Mouse (Mus musculus) layer of hippocampus, postnatal 25 days (tissue): ENCODE measurements at regions not wholly inside any gene's neighbourhood (a gene's known extent, or its start where the extent isn't known, plus 50 kb on each side); places are given as distances from the start of the nearest gene placed in this dataset.

ENCODE experiments used
- DNase-seq, 2 experiments: peaks; one replicate each; pipeline ENCODE4 v3.0.0; 2022; ENCODE audit warnings: mixed read lengths in 2 of 2, low spot score in 1 of 2; ENCODE audit errors: extremely low spot score in 1 of 2

DNA sequence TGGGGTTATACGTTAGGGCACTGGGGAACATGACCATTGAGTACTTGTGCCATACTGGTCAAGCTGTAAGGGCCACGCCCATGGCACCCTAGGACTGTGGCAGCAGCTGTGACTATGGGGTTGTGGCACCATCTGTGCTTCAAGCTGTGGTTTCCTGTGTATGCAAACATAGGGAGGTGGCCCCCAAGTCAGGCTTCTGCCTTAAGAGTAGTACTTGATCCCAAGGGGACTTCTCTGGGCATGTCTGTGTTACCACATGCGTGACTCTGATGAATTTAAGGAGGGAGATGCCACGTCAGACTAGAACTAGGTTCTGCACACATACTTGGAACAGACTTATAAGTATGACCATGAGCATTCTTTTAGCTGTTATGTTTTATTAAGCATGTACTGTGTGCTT lies 252.4 kb upstream of the N4bp1 start:
- DNase-seq = no peak

DNA sequence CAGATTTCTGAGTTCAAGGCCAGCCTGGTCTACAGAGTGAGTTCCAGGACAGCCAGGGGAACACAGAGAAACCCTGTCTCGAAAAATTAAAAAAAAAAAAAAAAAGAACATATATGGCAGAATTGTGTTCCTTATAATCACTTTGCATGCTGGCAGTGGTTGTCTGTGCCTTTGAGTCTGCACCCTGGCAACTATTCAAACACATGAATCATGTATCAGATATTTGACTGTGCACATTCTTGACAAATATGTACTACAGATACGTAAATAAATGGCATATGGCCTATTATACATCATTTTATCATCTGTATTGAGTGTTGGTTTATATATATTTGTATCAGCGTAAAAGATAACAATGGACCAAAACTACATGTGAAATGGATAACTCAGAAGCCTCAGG lies 246.7 kb upstream of the N4bp1 start:
- no peak for DNase-seq

DNA sequence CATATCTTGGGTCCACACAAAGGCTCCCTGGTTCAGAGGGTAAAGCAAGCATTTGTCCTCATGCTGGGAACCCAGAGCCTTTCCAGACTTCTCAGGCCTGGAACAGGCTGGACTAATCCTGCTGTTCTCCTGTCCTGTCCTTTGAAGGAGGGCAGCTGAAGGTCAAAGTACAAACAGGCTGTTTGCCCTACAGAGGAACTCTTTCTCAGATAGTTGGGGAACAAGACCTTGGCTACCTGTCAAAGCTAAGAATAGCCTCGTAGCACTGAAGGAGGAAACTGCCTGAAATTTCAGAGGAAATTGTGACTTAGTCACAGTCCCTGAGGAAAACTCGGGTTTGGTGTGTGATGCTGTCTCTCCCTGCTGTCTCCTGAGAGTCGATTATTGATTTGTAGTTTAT lies 245.6 kb upstream of the N4bp1 start:
- DNase-seq = no peak

DNA sequence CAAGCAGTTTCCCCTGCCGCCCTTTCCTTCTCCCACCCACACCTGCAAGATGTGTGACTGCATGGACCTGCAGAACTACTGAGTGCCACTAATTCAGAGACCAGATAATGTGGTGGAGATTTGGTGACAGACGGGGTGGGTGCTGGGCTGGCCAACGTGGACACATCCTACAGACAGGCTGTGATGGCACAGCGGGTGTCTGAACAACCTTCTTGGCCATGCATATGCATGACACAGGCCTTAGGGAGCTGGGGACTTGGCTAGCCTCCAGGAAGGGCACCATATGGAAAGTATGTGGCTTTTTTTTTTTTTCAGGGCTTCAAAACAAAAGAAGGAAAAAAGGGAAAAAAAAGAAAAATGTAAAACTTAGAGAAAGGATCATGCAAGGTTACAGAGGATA lies 243.5 kb upstream of the N4bp1 start:
- DNase-seq = no peak

DNA sequence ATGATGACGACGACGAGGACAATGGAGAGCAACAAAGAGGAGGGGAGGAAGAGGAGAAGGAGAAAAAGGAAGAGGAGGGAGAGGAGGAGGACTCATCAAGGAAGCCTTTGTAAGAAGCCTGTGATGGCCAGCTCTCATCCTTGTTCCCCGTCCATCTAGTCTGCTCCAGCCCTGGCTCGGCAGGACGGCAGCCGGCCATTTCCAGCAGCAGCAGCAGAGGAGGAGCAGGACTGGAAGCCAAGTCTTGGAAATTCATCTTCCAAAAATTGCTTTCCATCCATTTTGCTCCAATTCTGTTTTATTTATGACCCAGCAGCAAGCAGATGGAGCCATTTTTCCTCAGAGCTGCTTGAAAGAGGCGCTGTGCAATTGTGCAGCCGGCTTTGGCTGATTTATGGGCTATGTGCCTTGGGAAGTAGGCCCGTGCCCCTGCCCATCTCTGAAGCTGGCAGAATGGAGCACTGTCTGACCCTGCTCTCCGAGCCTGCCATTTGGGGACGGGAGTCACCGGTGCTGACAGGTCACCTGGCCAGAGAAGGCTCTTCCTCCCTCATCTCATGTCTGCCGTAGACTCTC lies 231.2 kb upstream of the N4bp1 start:
- DNase-seq = no peak

DNA sequence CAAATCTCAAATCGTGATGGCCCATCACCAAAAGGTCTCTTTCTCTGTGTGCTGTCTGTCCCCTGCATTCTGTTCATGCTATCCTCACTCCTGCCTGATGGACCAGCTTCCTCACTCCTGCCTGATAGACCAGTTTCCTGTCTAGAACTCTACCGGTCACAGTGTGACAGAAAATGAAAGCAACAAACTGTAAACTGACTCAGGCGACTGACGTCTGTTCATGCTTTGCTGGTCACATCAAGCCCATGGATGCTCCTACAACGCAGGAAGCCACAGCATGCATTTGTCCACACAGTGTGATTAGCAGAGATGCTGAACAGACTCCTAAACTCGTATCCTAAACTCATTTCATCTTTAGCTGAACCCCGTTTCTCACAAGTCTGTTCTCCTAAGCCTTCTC lies 227.3 kb upstream of the N4bp1 start:
- no peak for DNase-seq

DNA sequence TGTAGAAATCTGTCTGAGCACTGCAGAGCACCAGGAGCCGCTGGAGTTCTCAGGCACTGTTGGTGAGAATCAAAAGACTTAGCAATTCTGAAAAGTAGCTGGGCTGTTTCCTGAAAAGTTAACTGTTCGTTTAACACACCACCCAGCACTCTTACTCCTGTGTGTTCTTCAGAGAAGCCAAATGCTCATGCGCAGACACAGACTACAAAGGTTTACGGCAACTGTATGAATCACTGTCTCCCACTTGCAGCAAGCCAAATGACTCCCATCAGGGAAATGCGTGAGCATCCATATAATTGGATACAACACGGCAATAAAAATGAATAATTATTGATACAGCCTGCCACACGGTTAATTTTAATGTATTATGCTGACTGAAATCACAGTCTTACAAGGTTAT lies 220.0 kb upstream of the N4bp1 start:
- DNase-seq = no peak

DNA sequence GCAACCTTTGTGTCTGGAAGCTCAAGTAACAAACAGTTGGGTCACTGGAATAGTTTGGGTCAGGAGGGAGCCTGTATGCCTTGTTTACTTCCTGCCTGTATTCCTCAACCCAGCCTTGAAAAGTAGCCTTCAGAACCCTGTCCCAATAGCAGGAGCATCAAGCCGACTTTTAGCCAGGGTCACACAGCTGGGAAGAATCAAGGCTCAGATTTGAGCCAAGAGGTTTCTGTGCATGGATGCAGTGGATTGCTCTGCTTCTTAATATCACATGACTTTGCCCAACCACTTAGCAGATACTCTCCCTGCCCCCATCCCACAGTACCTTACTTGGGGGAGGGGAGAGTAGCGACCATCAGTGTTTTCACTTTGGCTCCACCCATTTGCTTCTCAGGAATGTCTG lies 210.2 kb upstream of the N4bp1 start:
- no peak for DNase-seq

DNA sequence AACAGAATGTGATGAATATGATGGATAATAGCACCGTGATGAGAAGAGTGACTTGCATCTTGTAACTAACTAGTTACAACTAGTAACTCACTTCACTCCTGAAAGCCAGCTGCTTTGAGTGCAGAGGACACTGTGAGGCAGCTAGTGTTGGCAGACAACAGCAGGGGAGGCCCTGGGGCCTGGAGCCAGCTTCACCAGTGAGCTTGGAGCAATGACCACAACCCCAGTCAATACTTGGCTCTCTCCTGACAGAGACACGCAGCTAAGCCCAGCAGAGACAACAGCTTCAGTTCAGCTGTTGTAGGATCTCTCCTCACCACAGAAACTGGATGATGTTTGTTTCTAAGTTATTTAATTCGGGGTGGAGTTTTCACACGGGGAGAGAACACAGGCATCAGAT lies 209.6 kb upstream of the N4bp1 start:
- DNase-seq = no peak

DNA sequence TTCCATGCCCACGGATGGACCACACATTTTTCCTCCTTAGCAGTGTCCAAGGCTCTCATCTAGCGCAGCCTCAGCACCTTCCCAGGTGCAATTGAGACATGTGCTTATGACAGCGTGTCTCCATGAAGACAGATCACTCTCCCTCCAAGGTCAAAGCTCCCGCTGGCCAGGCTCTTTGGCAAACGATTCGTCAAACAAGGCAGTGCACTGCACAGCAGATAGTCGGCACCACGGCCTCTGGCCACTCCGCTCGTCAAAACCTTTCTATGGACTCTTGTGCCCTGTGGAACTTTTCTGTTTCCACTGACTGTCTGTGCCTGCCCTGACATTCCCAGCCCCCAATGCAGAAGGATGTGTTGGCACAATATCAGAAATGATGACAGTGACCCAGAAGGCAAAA lies 208.7 kb upstream of the N4bp1 start:
- no peak for DNase-seq

DNA sequence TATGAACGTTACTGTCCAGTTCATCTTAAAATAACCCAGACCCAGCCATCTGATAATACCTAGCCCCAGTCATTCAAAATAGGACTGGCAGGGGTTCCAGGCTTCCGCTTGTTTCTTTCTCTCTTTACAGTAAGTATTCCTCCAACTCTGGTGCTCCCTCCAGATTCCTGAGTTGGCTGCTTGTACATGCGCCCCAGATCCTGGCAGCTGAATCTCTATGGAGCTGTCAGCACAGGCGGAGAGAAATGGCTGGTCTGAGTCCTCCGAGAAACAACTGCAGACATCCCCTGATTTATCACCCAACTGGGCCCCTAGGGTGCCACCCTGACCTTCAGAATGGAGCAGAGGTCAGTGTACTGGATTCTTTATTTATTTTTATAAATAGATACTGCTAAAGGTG lies 208.0 kb upstream of the N4bp1 start:
- DNase-seq = no peak

DNA sequence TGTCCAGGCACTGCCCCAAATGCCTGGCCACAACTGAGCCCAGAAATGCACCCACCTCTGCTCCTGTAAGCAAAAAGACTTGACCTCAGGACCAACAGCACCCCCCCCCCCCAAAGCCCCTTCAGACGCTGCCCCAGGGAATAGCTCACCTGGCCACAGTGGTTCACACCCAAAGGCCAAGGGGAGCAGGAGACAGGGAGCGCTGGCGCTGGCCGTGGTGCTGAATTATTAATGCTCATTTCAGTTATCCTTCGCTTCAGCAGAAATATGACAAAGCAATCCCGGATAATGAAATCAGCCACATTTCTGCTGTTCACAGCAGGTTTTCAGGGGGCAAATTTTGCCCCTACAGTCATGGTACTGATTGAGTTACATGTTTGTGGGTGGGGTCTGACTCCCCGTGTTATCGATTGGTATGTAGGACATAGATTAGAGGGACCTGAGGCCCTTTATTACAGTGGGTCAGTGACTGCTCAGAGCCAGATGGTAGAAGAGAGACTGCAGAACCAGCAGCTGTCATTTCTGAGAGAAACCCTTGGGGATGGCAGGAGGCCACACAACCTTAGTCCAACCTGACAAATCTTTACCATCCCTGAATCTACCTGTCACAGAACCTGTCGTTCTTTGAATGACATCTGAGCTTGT lies 202.5 kb upstream of the N4bp1 start:
- DNase-seq = no peak

DNA sequence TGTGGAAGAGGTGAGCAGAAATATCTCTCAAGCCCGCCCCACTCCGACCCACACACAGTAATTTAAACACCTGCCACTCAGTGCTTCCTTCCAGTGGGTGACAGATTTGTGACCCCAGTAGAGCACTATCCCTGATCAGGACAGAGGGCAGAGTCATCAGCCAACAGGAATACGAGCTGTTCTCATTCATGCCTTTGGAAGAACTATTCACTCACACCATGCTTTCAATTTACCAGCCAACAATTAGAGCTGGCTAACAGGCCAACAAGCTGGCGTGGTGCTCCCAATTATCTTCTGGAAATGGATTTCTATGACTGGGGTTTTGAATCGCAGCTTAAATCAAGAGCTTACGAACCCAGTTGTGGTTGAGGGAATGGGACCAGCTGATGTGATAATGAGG lies 193.2 kb upstream of the N4bp1 start:
- no peak for DNase-seq

DNA sequence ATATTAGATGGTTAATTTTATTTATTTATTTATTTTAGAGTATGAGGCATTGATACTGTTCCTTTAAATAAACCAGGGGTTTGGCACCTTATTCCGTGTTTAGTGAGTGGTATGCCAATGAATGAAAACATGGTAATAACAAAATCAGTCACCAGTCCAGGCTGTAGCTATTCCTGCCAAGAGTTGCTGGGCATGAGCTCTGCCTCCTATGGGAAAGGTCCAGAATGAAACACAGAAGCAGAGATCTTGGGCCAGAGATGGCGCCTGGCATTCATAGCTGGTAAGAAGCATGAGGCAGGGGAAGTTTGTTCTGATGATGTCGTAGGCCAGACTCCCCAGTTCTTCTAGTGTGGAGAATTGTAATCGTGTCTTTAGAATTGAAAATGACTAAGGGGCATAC lies 190.9 kb upstream of the N4bp1 start:
- no peak for DNase-seq

DNA sequence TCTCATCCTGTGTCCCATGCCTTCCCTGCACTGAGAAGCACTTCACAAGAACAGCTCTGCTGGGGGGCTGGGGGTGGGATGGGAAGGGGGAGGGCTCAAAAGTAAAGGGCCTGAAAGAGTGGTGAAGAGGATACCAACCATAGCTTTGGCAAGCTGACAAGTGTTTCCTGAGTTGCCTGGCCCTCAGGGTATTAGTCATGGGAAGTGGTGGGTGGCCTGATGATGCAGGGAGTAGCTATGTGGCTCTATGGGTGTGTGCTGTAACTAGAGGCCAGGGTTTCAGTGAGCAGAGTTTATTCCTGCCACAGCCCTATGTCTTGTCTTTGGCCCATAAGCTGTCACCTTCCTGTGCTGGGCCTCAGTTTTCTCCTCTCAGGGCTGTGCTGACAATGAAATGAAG lies 186.2 kb upstream of the N4bp1 start:
- no peak for DNase-seq

DNA sequence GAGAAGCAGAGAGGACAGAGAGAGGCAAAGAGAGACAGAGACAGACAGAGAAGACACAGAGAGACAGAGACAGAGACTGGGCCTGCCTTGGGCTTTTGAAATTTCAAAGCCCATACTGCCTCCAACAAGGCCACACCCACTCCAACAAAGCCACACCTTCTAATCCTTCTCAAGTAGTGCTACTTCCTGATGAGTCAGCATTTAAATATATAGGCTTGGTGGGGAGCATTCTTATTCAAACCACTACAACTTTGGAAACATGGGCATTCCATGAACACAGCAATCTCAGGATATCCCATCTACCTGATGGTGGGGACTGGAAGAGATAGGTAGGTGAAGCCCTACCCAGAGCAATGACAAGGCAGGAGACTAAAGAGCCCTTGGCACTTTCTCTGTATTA lies 182.0 kb upstream of the N4bp1 start:
- DNase-seq = no peak

DNA sequence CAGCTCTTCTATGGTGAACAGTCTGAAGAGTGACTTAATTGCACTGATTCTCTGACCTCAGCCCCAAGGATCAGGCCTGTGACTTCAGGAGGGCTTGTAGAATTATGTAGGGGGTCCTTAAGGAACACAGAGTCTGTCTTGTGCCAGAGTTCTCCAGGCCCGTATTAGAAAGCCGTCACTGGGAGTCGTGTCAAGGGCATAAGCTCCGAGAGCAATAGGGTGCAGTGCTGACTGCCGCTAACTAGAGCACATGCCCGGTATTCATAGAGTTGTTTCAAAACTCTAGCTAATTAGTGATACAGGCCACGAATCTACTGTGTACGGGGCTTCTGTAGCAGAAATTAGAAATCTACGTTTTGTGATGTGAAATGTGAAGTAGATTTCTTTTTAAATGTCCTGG lies 179.7 kb upstream of the N4bp1 start:
- DNase-seq = no peak

DNA sequence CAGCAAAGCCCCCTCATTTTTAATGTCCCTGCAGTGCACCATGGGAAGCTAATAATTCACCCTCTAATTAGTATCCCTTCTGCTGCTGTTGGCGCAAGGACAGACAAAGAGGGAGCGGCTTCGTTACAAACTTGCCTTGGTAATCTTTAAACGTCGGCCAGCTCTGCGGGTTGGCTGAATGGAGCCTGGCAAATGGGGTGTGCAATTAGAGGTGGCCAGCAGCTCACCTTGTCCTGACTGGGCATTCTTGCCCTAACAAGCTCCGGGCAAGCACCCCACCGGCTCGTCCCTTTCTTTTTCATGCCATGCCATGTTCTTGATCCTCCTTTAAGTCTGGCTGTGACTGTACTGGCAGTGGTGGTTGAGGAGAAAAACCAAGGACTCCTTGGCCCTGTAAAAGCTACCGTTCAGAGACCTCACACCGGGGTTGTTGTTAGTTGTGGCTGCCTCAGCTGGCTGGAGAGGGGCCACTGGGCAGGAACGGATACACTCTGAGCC lies 179.2 kb upstream of the N4bp1 start:
- peak in 1 of 2 experiments; percentile 7 for DNase-seq

DNA sequence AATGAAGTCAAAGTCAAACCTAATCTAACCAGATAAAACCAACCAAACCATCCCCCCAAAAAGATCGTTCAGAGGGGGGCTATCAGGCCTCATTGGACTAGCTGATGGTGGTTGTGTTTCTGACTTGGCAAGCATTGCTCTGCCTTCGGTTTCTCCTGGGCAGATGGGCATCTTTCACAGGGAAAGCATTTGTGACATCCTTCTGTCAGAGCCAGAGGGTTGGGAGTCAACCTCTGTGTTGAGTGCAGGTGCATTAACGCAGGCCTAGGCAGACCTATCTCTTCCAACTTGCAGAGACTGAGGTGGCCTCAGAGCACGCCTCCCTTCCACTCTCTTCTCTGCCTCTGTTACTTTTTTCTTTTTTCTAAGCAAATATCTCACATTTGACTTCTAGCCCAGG lies 178.5 kb upstream of the N4bp1 start:
- DNase-seq = no peak

DNA sequence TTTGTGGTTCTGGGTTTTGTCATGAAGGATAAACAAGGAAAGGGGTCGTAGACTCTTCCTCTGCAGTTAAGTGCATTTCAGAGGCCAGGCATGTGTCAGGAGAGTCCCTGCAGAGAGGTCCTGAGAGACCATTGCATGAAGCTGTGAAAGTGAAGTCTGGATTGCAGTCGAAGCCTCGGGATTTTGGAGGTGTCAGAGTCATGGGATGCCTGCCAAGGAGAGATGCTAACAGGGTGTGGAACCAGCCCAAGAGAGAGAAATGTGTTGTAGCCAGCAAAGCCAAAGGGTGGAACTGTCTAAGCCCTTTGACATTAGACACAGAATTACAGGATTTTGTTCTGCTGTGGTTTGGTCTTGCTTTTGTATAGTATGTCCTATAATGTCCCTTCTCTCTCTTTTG lies 164.7 kb upstream of the N4bp1 start:
- no peak for DNase-seq

DNA sequence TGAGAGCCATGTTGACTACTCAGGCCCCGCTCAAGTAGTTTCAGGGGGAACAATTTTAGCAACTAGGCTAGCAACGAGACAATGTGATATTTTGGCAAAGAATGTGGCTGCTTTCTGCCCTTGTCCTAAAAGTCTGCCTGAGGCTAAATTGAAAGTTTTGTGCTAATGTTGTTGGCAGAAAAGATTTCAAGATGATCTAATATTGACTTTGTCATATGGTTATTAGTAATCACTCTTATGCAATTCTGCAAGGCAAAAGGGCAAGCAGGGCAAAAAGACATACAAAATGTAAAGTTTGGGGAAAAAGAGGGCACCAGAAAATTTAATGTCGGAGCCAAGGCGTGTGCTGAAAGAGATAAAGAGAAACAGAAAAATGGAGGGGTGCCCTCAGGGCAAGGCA lies 164.1 kb upstream of the N4bp1 start:
- DNase-seq = no peak

DNA sequence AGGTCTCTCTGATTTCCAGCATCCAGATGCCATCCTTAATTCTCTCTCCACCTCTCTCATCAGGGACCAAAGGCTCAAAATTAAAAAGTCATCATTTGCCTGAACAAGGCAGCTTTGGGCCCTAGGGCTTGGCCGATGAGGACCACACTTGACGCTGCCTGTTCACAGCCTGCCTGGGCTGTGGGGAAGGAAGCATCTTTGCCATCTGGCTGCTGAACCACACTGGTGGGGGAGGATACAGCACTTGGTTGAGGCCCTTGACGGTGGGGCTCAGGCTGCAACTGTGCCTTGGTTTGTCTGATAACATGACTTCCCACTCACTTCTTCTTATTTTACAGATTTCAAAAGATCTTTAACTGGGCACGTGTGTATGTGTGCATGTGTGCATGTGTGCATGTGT lies 161.5 kb upstream of the N4bp1 start:
- DNase-seq = no peak

DNA sequence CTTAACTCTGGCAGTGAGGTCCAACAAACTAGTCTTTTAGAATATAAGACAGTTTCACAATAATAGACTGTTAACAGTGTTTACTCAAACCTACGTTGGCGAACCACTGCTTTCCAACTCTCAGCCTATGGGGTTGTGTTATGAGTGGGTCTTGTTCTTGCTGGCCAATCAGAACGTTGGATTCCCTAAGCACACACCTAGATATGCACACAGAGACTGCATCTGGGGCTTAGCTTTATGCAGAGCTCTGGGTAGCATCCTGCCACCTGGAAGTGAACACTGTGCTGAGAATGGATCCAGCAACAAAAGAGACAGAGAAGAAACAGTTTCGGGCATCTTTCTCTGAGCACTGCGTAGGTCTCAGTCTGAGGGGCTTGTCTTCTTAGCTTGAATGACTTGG lies 158.0 kb upstream of the N4bp1 start:
- no peak for DNase-seq
